Mouse (Mus musculus): ENCODE measurements around the gene Upf2. TPM values are rescaled to one million over a fixed set of nuclear protein-coding genes. Genes with fewer than 3 reads are reported as not detected.

The Upf2 gene
- 13.6 and 15.9 TPM in 2 replicates for polyA plus RNA-seq (2014; fragmentation: Nextera tagmentation; extraction: Ambion mirVana)

DNA sequence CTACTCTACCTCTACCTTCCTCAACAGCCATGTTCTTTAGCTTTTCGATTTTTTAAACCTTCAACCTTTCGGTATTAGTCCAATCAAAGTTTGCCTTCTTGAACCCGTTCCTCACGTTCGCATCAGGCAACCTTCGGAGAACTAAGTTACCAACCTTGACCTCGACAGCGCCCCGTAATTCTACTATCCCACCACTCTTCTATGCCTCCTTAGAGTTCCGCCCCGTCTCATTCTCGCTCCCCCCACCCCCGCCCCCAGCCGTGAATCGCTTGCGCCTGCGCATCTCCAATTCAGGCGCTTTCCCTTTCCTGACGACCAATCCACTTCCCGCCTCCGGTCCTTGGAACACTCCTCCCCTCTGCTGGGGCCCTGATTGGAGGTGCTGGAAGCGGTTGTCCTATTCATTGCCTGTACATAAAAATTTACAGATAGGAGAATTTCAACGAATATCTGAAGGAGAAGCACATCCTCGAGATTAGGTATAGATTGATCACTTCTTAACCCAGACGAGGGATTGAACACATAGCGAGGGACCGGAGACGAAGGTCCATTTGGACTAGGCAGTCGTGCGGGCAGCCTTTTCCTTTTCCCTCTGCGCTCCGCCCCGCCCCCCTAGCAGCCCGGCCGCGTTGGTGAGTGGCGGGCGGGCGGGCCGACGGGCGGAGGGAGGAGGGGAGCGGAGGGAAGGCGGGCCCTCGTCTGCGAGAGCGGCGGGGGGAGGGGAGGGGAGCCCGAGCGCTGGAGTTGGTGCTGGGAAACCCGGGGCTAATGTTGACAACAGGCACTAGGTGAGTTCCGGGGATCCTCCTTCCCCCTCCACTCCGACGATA, at the start of gene Upf2:
Upf2 (plus strand) TSS at position 704 of the 830 bp plus-strand sequence.
- Histone ChIP-seq H3K9me3 (ENCODE audit: control insufficient read depth, low read length) (no peaks in the 10 kb centered on the region), H3K4me2 (ENCODE audit: low read depth, severe bottlenecking) (peak within 1 kb of the TSS; percentile 72), H3K27ac (replicated peaks; ENCODE audit: low read depth, low read length) (peak within 1 kb of the TSS; percentile 59), H3K9ac (ENCODE audit: low read length) (peak within 1 kb of the TSS; percentile 94), H3K27me3 (ENCODE audit: control insufficient read depth, insufficient read depth, low read length) (no peaks in the 10 kb centered on the region), H3K4me1 (ENCODE audit: control insufficient read depth, insufficient read depth, low read length) (no peaks in the 10 kb centered on the region), H3K4me3 (ENCODE audit: low read depth, low read length) (peak within 1 kb of the TSS; percentile 99), H3K36me3 (ENCODE audit: control insufficient read depth, insufficient read depth, low read length) (no peaks in the 10 kb centered on the region; the same call in 1 of the 2 replicates)
- DNase-seq (ENCODE audit: low spot score) (peak; percentile 95), ATAC-seq (ENCODE audit: insufficient number of reproducible peaks, low FRiP score, low TSS enrichment, low read depth) (peak; percentile 95)
- WGBS = under 1% methylated on average over 46 of the region's 54 CpGs

DNA sequence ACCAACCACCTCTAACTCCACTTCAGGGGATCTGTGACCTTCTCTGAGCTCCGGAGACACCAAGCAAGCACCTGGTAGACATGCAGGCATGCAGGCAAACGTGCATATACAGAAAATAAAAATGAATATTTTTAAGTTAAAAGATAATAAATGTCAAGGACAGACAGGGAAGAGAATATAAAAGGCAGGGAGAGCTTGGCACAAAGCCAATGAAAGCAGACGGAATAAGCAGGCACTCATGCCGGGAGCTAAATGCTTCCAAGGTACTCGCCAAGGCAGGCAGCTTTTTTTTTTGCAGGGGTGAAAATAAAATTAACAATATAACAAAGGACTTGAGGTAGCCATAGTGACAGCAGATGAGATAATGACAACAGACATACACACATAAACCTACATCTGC, 45.2 kb upstream of the Upf2 start:
- Histone ChIP-seq H3K9ac (ENCODE audit: low read length) (no peak overlapping the region), H3K27me3 (ENCODE audit: control insufficient read depth, insufficient read depth, low read length) (no peaks in the 10 kb centered on the region), H3K27ac (replicated peaks; ENCODE audit: low read depth, low read length) (no peak overlapping the region), H3K9me3 (ENCODE audit: control insufficient read depth, low read length) (no peaks in the 10 kb centered on the region), H3K4me2 (ENCODE audit: low read depth, severe bottlenecking) (no peak overlapping the region), H3K4me1 (ENCODE audit: control insufficient read depth, insufficient read depth, low read length) (no peaks in the 10 kb centered on the region), H3K4me3 (ENCODE audit: low read depth, low read length) (no peak overlapping the region), H3K36me3 (ENCODE audit: control insufficient read depth, insufficient read depth, low read length) (no peaks in the 10 kb centered on the region; the same call in 1 of the 2 replicates)
- ATAC-seq (ENCODE audit: insufficient number of reproducible peaks, low FRiP score, low TSS enrichment, low read depth) (no peak), DNase-seq (ENCODE audit: low spot score) (no peak)
- 71% methylated on average over 5 of the region's 5 CpGs for WGBS

DNA sequence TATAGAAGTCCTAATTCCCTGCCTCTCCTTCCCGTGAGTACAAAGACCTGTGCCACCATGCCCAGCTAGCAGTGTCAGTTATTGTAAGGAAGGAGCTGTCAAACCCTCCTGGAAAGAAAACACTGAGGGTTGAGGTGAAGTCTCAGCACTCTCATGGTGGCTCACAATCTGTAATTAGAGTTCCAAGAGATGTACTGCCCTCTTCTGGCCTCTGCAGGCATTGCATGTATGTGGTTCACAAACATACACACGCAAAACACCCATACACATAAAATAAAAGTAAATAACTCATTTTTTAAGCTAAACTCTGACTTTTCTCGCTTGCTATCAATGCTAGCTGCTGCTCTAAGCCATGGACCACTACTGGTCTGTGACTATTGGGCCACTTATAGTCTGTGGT, 44.6 kb upstream of the Upf2 start:
- no peak for ATAC-seq (ENCODE audit: insufficient number of reproducible peaks, low FRiP score, low TSS enrichment, low read depth)
- Histone ChIP-seq H3K9ac (ENCODE audit: low read length) (no peak overlapping the region), H3K27ac (replicated peaks; ENCODE audit: low read depth, low read length) (no peak overlapping the region), H3K4me2 (ENCODE audit: low read depth, severe bottlenecking) (no peak overlapping the region), H3K4me3 (ENCODE audit: low read depth, low read length) (no peak overlapping the region), H3K27me3 (ENCODE audit: control insufficient read depth, insufficient read depth, low read length) (no peaks in the 10 kb centered on the region), H3K9me3 (ENCODE audit: control insufficient read depth, low read length) (no peaks in the 10 kb centered on the region), H3K36me3 (ENCODE audit: control insufficient read depth, insufficient read depth, low read length) (no peaks in the 10 kb centered on the region; the same call in 1 of the 2 replicates), H3K4me1 (ENCODE audit: control insufficient read depth, insufficient read depth, low read length) (no peaks in the 10 kb centered on the region)
- 56% methylated on average over 3 of the region's 3 CpGs for WGBS
- DNase-seq (ENCODE audit: low spot score) = peak; percentile 71

DNA sequence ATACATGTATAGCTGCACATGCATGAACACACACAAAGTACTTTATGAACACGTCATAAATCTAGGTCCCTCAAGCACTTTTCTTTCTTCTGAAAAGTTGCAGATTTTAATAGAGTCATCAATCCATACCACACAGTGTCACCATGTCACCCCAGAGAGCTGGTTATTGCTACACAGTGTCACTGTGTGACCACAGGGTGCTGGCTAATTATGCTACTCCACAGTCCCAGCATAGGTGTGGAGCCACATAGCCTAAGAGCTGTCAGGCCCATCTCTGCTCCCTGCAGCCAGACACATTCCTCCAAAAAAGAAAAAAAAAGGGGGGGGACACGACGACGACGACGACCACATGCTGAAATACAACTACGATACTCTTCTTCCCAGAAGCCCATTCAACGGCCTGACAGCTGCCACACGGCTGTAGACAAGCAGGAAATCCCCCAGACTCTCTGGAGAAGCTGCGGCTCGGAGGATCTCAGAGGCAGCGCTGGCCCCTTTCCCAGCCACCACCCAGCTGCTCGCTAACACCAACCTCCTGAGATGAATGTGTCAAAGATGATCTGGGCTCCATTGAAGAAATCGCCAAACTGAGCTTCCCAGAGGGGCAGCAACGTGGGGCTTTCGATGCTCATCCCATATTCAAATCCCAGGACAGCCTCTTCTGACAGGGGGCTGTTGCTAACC, 39.8 kb upstream of the Upf2 start:
- ATAC-seq (ENCODE audit: insufficient number of reproducible peaks, low FRiP score, low TSS enrichment, low read depth) (no peak), DNase-seq (ENCODE audit: low spot score) (no peak)
- Histone ChIP-seq H3K27me3 (ENCODE audit: control insufficient read depth, insufficient read depth, low read length) (no peaks in the 10 kb centered on the region), H3K4me1 (ENCODE audit: control insufficient read depth, insufficient read depth, low read length) (no peaks in the 10 kb centered on the region), H3K27ac (replicated peaks; ENCODE audit: low read depth, low read length) (no peak overlapping the region), H3K4me3 (ENCODE audit: low read depth, low read length) (no peak overlapping the region), H3K9ac (ENCODE audit: low read length) (no peak overlapping the region), H3K36me3 (ENCODE audit: control insufficient read depth, insufficient read depth, low read length) (no peaks in the 10 kb centered on the region), H3K9me3 (ENCODE audit: control insufficient read depth, low read length) (no peaks in the 10 kb centered on the region), H3K4me2 (ENCODE audit: low read depth, severe bottlenecking) (no peak overlapping the region)
- WGBS = 85% methylated on average over 16 of the region's 16 CpGs

DNA sequence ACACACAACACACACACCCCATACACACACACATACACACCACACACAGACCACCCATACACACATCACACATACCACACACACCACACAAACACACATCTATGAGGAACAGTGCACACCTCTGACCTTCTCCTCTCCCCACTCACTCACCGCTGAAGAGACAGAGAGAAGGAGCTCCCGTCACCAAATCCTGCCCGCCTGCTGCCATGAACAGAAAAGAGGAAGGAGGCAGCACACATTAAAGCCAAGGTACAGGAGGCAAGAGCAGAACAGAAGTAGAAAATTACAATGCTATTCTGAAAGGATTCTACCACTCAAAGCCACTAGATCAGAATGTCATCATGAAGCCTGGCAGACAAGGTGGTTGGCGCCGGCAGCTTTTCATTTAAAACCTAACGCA, 28.4 kb upstream of the Upf2 start:
- Histone ChIP-seq H3K4me3 (ENCODE audit: low read depth, low read length) (no peak overlapping the region), H3K36me3 (ENCODE audit: control insufficient read depth, insufficient read depth, low read length) (no peaks in the 10 kb centered on the region), H3K27me3 (ENCODE audit: control insufficient read depth, insufficient read depth, low read length) (no peaks in the 10 kb centered on the region), H3K4me1 (ENCODE audit: control insufficient read depth, insufficient read depth, low read length) (no peaks in the 10 kb centered on the region), H3K4me2 (ENCODE audit: low read depth, severe bottlenecking) (no peak overlapping the region), H3K9ac (ENCODE audit: low read length) (no peak overlapping the region), H3K27ac (replicated peaks; ENCODE audit: low read depth, low read length) (no peak overlapping the region), H3K9me3 (ENCODE audit: control insufficient read depth, low read length) (no peaks in the 10 kb centered on the region)
- WGBS = 97% methylated on average over 6 of the region's 6 CpGs
- ATAC-seq (ENCODE audit: insufficient number of reproducible peaks, low FRiP score, low TSS enrichment, low read depth) (no peak), DNase-seq (ENCODE audit: low spot score) (no peak)

DNA sequence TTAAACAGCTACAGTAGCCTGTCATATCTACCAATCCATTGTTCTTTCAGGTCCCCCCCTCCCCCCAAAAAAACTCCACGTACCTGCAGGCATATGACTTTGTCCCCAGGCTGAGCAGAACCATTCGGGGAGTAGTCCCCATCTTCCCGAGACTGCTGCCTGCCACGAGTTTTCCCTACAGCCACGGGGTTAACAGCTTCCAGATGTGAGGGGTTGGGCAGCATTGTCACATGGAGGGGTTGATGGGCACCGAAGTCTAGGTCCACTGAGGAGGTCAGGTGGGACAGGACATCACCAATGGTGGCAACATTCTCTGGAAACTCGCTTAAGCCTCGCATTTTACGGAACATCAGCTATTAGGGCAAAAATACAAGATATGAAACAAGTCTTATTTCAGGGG, 27.5 kb upstream of the Upf2 start:
- no peak for ATAC-seq (ENCODE audit: insufficient number of reproducible peaks, low FRiP score, low TSS enrichment, low read depth)
- 35% methylated on average over 9 of the region's 9 CpGs for WGBS

DNA sequence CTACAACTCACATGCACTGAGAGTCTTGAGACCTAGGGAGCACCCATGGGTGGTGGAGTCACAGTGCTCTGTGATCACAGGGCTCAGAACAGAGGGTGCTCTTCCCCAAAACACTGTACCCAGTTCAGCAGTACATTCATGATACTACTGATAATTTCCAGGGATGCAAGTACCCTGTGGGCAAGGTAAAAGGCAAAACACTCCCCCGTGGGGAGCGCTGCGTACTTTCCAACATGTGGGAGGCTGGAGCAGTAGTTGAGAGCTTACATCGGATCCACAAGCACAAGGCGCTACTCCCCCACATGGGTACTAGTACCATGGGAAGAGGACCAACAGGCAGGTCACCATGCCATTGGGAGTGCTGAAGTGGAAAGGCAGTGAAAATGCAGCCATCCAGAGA, 23.8 kb upstream of the Upf2 start:
- Histone ChIP-seq H3K4me2 (ENCODE audit: low read depth, severe bottlenecking) (no peak overlapping the region), H3K9me3 (ENCODE audit: control insufficient read depth, low read length) (no peaks in the 10 kb centered on the region), H3K27me3 (ENCODE audit: control insufficient read depth, insufficient read depth, low read length) (no peaks in the 10 kb centered on the region), H3K36me3 (ENCODE audit: control insufficient read depth, insufficient read depth, low read length) (no peaks in the 10 kb centered on the region), H3K4me3 (ENCODE audit: low read depth, low read length) (no peak overlapping the region), H3K4me1 (ENCODE audit: control insufficient read depth, insufficient read depth, low read length) (no peaks in the 10 kb centered on the region), H3K9ac (ENCODE audit: low read length) (no peak overlapping the region), H3K27ac (replicated peaks; ENCODE audit: low read depth, low read length) (no peak overlapping the region)
- DNase-seq (ENCODE audit: low spot score) (no peak), ATAC-seq (ENCODE audit: insufficient number of reproducible peaks, low FRiP score, low TSS enrichment, low read depth) (no peak)
- WGBS = 95% methylated on average over 5 of the region's 5 CpGs

More for the DNA sequence above, 27.5 kb upstream of the Upf2 start:
- no peak overlapping the region for H3K9ac ChIP-seq (ENCODE audit: low read length)
- H3K27me3 ChIP-seq (ENCODE audit: control insufficient read depth, insufficient read depth, low read length) = no peaks in the 10 kb centered on the region
- no peak overlapping the region for H3K27ac ChIP-seq (replicated peaks; ENCODE audit: low read depth, low read length)
- H3K36me3 ChIP-seq (ENCODE audit: control insufficient read depth, insufficient read depth, low read length) = no peaks in the 10 kb centered on the region
- H3K4me1 ChIP-seq (ENCODE audit: control insufficient read depth, insufficient read depth, low read length) = no peaks in the 10 kb centered on the region
- H3K9me3 ChIP-seq (ENCODE audit: control insufficient read depth, low read length) = no peaks in the 10 kb centered on the region
- no peak overlapping the region for H3K4me2 ChIP-seq (ENCODE audit: low read depth, severe bottlenecking)
- H3K4me3 ChIP-seq (ENCODE audit: low read depth, low read length) = no peak overlapping the region
- peak; percentile 43 for DNase-seq (ENCODE audit: low spot score)

DNA sequence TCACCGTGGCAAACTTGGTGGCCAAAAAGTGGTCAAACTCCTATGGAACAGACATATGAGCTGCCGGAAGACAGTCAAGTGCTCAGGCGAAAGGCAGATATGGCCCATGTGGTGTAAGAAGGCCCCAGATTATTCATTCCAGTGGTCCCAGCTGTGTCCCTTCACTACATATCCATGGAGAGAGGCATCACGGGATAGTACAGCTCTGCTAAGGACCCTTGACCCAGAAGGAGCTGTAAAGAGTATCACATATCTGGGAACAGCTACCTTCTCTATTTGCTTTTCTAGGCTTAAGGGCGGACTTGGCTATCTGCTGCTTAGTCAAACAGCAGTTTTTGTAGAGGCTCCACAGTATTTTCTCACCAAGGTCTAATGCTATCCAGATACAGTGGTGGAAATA, 21.5 kb upstream of the Upf2 start:
- Histone ChIP-seq H3K4me2 (ENCODE audit: low read depth, severe bottlenecking) (no peak overlapping the region), H3K36me3 (ENCODE audit: control insufficient read depth, insufficient read depth, low read length) (no peaks in the 10 kb centered on the region), H3K9ac (ENCODE audit: low read length) (no peak overlapping the region), H3K4me1 (ENCODE audit: control insufficient read depth, insufficient read depth, low read length) (no peaks in the 10 kb centered on the region), H3K9me3 (ENCODE audit: control insufficient read depth, low read length) (no peaks in the 10 kb centered on the region), H3K27ac (replicated peaks; ENCODE audit: low read depth, low read length) (no peak overlapping the region), H3K27me3 (ENCODE audit: control insufficient read depth, insufficient read depth, low read length) (no peaks in the 10 kb centered on the region), H3K4me3 (ENCODE audit: low read depth, low read length) (no peak overlapping the region)
- 92% methylated on average over 5 of the region's 5 CpGs for WGBS
- ATAC-seq (ENCODE audit: insufficient number of reproducible peaks, low FRiP score, low TSS enrichment, low read depth) (no peak), DNase-seq (ENCODE audit: low spot score) (no peak)

Data from limb, embryonic 11.5 days (tissue).